Mouse (Mus musculus): ENCODE measurements at regions not wholly inside any gene's neighbourhood (a gene's known extent, or its start where the extent isn't known, plus 50 kb on each side); places are given as distances from the start of the nearest gene placed in this dataset.

GRCm38 (mm10) chr4:58643371-58643770 lies 89.7 kb upstream of the Lpar1 start:
- Histone ChIP-seq H3K4me1 (replicated peaks; ENCODE audit: control insufficient read depth, insufficient read depth, low read length) (no peaks in the 10 kb centered on the region), H3K4me3 (ENCODE audit: low read depth, low read length) (no peak overlapping the region), H3K9ac (ENCODE audit: low read depth, low read length) (no peak overlapping the region), H3K36me3 (ENCODE audit: control insufficient read depth, insufficient read depth, low read length) (no peaks in the 10 kb centered on the region), H3K9me3 (ENCODE audit: control insufficient read depth, low read length) (no peaks in the 10 kb centered on the region), H3K27ac (ENCODE audit: low read depth, low read length) (no peak overlapping the region), H3K4me2 (no peak overlapping the region), H3K27me3 (replicated peaks; ENCODE audit: control insufficient read depth, insufficient read depth, low read length) (no peaks in the 10 kb centered on the region)
- WGBS = 45% methylated on average over 4 of the region's 4 CpGs
- ATAC-seq (replicated peaks; ENCODE audit: low FRiP score) (no peak), DNase-seq (ENCODE audit: low spot score) (no peak)

- ATAC-seq (replicated peaks; ENCODE audit: low FRiP score) (no peak), DNase-seq (ENCODE audit: low spot score) (no peak)
- WGBS = 87% methylated on average over 10 of the region's 10 CpGs
- Histone ChIP-seq H3K4me2 (no peak overlapping the region), H3K27me3 (replicated peaks; ENCODE audit: control insufficient read depth, insufficient read depth, low read length) (no peaks in the 10 kb centered on the region), H3K4me3 (ENCODE audit: low read depth, low read length) (no peak overlapping the region), H3K27ac (ENCODE audit: low read depth, low read length) (no peak overlapping the region), H3K36me3 (ENCODE audit: control insufficient read depth, insufficient read depth, low read length) (no peaks in the 10 kb centered on the region), H3K9ac (ENCODE audit: low read depth, low read length) (no peak overlapping the region), H3K4me1 (replicated peaks; ENCODE audit: control insufficient read depth, insufficient read depth, low read length) (no peaks in the 10 kb centered on the region), H3K9me3 (ENCODE audit: control insufficient read depth, low read length) (no peaks in the 10 kb centered on the region)
Observed at GRCm38 (mm10) chr4:58642236-58642635, 88.5 kb upstream of the Lpar1 start.

- 0 out of 2 replicates have a peak, but pooled peaks cover 3% of the 10 kb centered on the region for H3K9me3 ChIP-seq (ENCODE audit: control insufficient read depth, low read length)
- ATAC-seq (replicated peaks; ENCODE audit: low FRiP score) (no peak), DNase-seq (ENCODE audit: low spot score) (no peak)
- no peaks in the 10 kb centered on the region for H3K27me3 ChIP-seq (replicated peaks; ENCODE audit: control insufficient read depth, insufficient read depth, low read length)
- H3K27ac ChIP-seq (ENCODE audit: low read depth, low read length) = no peak overlapping the region
- no peak overlapping the region for H3K4me2 ChIP-seq
- H3K36me3 ChIP-seq (ENCODE audit: control insufficient read depth, insufficient read depth, low read length) = no peaks in the 10 kb centered on the region
- H3K4me1 ChIP-seq (replicated peaks; ENCODE audit: control insufficient read depth, insufficient read depth, low read length) = no peaks in the 10 kb centered on the region
- no peak overlapping the region for H3K4me3 ChIP-seq (ENCODE audit: low read depth, low read length)
- H3K9ac ChIP-seq (ENCODE audit: low read depth, low read length) = no peak overlapping the region
- WGBS = 78% methylated on average over 1 of the region's 1 CpGs
Observed at GRCm38 (mm10) chr4:58632696-58633095, 79.0 kb upstream of the Lpar1 start.

GRCm38 (mm10) chr4:58631415-58631814 lies 77.7 kb upstream of the Lpar1 start:
- no peaks in the 10 kb centered on the region for H3K27me3 ChIP-seq (replicated peaks; ENCODE audit: control insufficient read depth, insufficient read depth, low read length)
- H3K9me3 ChIP-seq (ENCODE audit: control insufficient read depth, low read length) = 0 out of 2 replicates have a peak, but pooled peaks cover 3% of the 10 kb centered on the region
- no peak overlapping the region for H3K4me3 ChIP-seq (ENCODE audit: low read depth, low read length)
- no peak for DNase-seq (ENCODE audit: low spot score)
- no peak overlapping the region for H3K4me2 ChIP-seq
- no peaks in the 10 kb centered on the region for H3K4me1 ChIP-seq (replicated peaks; ENCODE audit: control insufficient read depth, insufficient read depth, low read length)
- 78% methylated on average over 4 of the region's 4 CpGs for WGBS
- ATAC-seq (replicated peaks; ENCODE audit: low FRiP score) = no peak
- no peak overlapping the region for H3K9ac ChIP-seq (ENCODE audit: low read depth, low read length)
- no peak overlapping the region for H3K27ac ChIP-seq (ENCODE audit: low read depth, low read length)
- no peaks in the 10 kb centered on the region for H3K36me3 ChIP-seq (ENCODE audit: control insufficient read depth, insufficient read depth, low read length)

DNA sequence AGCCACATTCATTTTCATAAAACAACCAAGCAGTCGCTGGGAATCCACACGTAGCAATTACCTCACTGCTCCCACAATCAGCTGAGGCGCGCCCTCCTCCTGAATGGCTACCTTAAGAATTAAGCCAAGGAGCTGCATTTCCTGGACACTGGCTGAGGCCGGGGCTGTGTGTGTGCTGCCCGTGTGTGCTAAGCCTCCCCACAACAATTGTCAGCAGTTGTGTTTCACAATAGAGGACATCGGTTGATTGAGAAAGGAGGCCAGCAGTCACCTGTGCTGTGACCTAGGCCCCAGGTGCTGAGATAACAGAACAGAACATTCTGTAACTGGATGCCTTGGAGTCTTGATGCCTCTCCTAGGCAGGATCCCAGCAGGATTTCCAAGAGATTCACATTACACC lies 73.3 kb upstream of the Lpar1 start:
- DNase-seq (ENCODE audit: low spot score) (no peak), ATAC-seq (replicated peaks; ENCODE audit: low FRiP score) (no peak)
- no peaks in the 10 kb centered on the region for H3K27me3 ChIP-seq (replicated peaks; ENCODE audit: control insufficient read depth, insufficient read depth, low read length)
- no peaks in the 10 kb centered on the region for H3K36me3 ChIP-seq (ENCODE audit: control insufficient read depth, insufficient read depth, low read length)
- no peak overlapping the region for H3K4me3 ChIP-seq (ENCODE audit: low read depth, low read length)
- H3K9ac ChIP-seq (ENCODE audit: low read depth, low read length) = no peak overlapping the region
- H3K4me1 ChIP-seq (replicated peaks; ENCODE audit: control insufficient read depth, insufficient read depth, low read length) = no peaks in the 10 kb centered on the region
- no peak overlapping the region for H3K27ac ChIP-seq (ENCODE audit: low read depth, low read length)
- H3K4me2 ChIP-seq = no peak overlapping the region
- H3K9me3 ChIP-seq (ENCODE audit: control insufficient read depth, low read length) = 0 out of 2 replicates have a peak, but pooled peaks cover 3% of the 10 kb centered on the region
- WGBS = 56% methylated on average over 7 of the region's 7 CpGs

GRCm38 (mm10) chr4:58624059-58624458 lies 70.4 kb upstream of the Lpar1 start:
- H3K36me3 ChIP-seq (ENCODE audit: control insufficient read depth, insufficient read depth, low read length) = no peaks in the 10 kb centered on the region
- no peaks in the 10 kb centered on the region for H3K4me1 ChIP-seq (replicated peaks; ENCODE audit: control insufficient read depth, insufficient read depth, low read length)
- H3K9me3 ChIP-seq (ENCODE audit: control insufficient read depth, low read length) = no peaks in the 10 kb centered on the region
- H3K27me3 ChIP-seq (replicated peaks; ENCODE audit: control insufficient read depth, insufficient read depth, low read length) = no peaks in the 10 kb centered on the region
- no peak overlapping the region for H3K9ac ChIP-seq (ENCODE audit: low read depth, low read length)
- H3K4me3 ChIP-seq (ENCODE audit: low read depth, low read length) = no peak overlapping the region
- H3K27ac ChIP-seq (ENCODE audit: low read depth, low read length) = no peak overlapping the region
- ATAC-seq (replicated peaks; ENCODE audit: low FRiP score) = no peak
- no peak for DNase-seq (ENCODE audit: low spot score)
- no peak overlapping the region for H3K4me2 ChIP-seq
- 62% methylated on average over 3 of the region's 3 CpGs for WGBS

- H3K9me3 ChIP-seq (ENCODE audit: control insufficient read depth, low read length) = no peaks in the 10 kb centered on the region
- no peak for ATAC-seq (replicated peaks; ENCODE audit: low FRiP score)
- DNase-seq (ENCODE audit: low spot score) = no peak
- H3K4me3 ChIP-seq (ENCODE audit: low read depth, low read length) = no peak overlapping the region
- 88% methylated on average over 3 of the region's 3 CpGs for WGBS
- no peaks in the 10 kb centered on the region for H3K4me1 ChIP-seq (replicated peaks; ENCODE audit: control insufficient read depth, insufficient read depth, low read length)
- no peak overlapping the region for H3K9ac ChIP-seq (ENCODE audit: low read depth, low read length)
- no peak overlapping the region for H3K27ac ChIP-seq (ENCODE audit: low read depth, low read length)
- no peaks in the 10 kb centered on the region for H3K36me3 ChIP-seq (ENCODE audit: control insufficient read depth, insufficient read depth, low read length)
- no peak overlapping the region for H3K4me2 ChIP-seq
- H3K27me3 ChIP-seq (replicated peaks; ENCODE audit: control insufficient read depth, insufficient read depth, low read length) = no peaks in the 10 kb centered on the region
Observed at GRCm38 (mm10) chr4:58620641-58621040, 66.9 kb upstream of the Lpar1 start.

DNA sequence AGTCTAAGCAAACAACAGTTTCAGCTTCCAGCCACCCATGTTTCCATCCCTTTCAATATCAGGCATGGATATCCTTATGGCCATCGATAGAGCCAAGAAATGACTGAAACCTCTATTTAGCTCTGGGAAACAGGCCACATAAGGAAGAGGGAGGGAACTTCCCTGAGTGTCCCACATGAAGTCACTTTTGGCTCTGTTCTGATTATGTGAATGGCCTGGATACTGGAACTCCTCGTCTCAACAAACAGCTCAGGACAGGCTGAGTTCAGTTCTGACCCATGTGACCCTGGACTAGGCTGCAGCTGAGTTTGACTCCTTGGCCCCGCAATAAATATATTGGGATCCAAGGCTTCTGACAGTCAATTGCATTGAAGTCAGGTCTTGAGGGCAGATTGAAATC lies 63.6 kb upstream of the Lpar1 start:
- Histone ChIP-seq H3K9me3 (ENCODE audit: control insufficient read depth, low read length) (no peaks in the 10 kb centered on the region), H3K4me3 (ENCODE audit: low read depth, low read length) (no peak overlapping the region), H3K4me1 (replicated peaks; ENCODE audit: control insufficient read depth, insufficient read depth, low read length) (no peaks in the 10 kb centered on the region), H3K27ac (ENCODE audit: low read depth, low read length) (no peak overlapping the region), H3K4me2 (no peak overlapping the region), H3K27me3 (replicated peaks; ENCODE audit: control insufficient read depth, insufficient read depth, low read length) (no peaks in the 10 kb centered on the region), H3K36me3 (ENCODE audit: control insufficient read depth, insufficient read depth, low read length) (no peaks in the 10 kb centered on the region), H3K9ac (ENCODE audit: low read depth, low read length) (no peak overlapping the region)
- DNase-seq (ENCODE audit: low spot score) (no peak), ATAC-seq (replicated peaks; ENCODE audit: low FRiP score) (no peak)
- WGBS = 85% methylated on average over 3 of the region's 3 CpGs

DNA sequence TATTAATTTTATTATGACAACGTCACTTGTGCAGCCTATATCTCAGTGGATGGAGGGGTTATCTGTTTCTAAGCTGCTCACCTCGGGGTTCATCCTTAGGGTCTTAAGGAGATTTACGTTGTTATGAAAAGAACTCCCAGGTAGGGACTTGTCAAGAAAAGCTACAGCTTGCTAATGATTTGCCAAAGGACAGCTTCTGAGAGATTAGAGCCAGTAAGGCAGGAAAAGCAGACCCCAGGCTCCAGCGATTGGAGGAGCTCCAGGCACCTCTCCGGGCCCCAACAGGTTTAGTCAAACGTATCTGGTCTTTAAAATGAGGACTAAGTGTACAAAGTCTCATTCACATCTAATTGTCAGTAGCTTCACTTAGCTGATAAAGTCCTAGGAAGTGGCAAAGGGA lies 59.8 kb upstream of the Lpar1 start:
- no peaks in the 10 kb centered on the region for H3K36me3 ChIP-seq (ENCODE audit: control insufficient read depth, insufficient read depth, low read length)
- H3K27me3 ChIP-seq (replicated peaks; ENCODE audit: control insufficient read depth, insufficient read depth, low read length) = no peaks in the 10 kb centered on the region
- no peak overlapping the region for H3K27ac ChIP-seq (ENCODE audit: low read depth, low read length)
- H3K4me2 ChIP-seq = no peak overlapping the region
- no peaks in the 10 kb centered on the region for H3K4me1 ChIP-seq (replicated peaks; ENCODE audit: control insufficient read depth, insufficient read depth, low read length)
- H3K4me3 ChIP-seq (ENCODE audit: low read depth, low read length) = no peak overlapping the region
- ATAC-seq (replicated peaks; ENCODE audit: low FRiP score) (no peak), DNase-seq (ENCODE audit: low spot score) (no peak)
- no peak overlapping the region for H3K9ac ChIP-seq (ENCODE audit: low read depth, low read length)
- WGBS = 41% methylated on average over 6 of the region's 6 CpGs
- H3K9me3 ChIP-seq (ENCODE audit: control insufficient read depth, low read length) = no peaks in the 10 kb centered on the region

Data from liver, embryonic 11.5 days (tissue).